Mouse (Mus musculus): ENCODE measurements around the gene Smyd3.

- TF ChIP-seq CTCF (IDR thresholded peaks at IDR 0.05; ENCODE audit: control insufficient read depth, insufficient read depth, insufficient replicate concordance, low read depth, low read length) (no peak), POLR2A (IDR thresholded peaks at IDR 0.05; ENCODE audit: control insufficient read depth, low read depth, low read length) (no peak)
Observed at GRCm38 (mm10) chr1:179126287-179126686, 391.6 kb downstream of the Smyd3 start.

Measured in testis, adult 2 months (tissue).